Mouse (Mus musculus): ENCODE data around the gene Dcps.

The Dcps gene

GRCm38 (mm10) chr9:35138029-35138428 lies 37.8 kb downstream of the Dcps start:
- in situ Hi-C loops (cut with MboI, MseI), result no loop called here

GRCm38 (mm10) chr9:35135575-35135974 lies 40.3 kb downstream of the Dcps start:
- in situ Hi-C loops (cut with MboI, MseI), result no loop called here

GRCm38 (mm10) chr9:35131637-35132397 lies 44.0 kb downstream of the Dcps start:
- in situ Hi-C loops (cut with MboI, MseI), result no loop called here

GRCm38 (mm10) chr9:35128995-35129418 lies 46.9 kb downstream of the Dcps start:
- in situ Hi-C loops (cut with MboI, MseI), result loop anchor here in 1 of 2 experiments (5.0 kb wide), 1 partner anchor 43 kb away; no protein-coding TSS in a partner anchor

- in situ Hi-C loops (cut with MboI, MseI), result loop anchor here in 1 of 2 experiments (5.0 kb wide), 1 partner anchor 44 kb away; no protein-coding TSS in a partner anchor
These were observed 47.3 kb downstream of the Dcps start for GRCm38 (mm10) chr9:35128564-35128963.

GRCm38 (mm10) chr9:35127561-35127960 lies 48.3 kb downstream of the Dcps start:
- in situ Hi-C loops (cut with MboI, MseI), result loop anchor here in 1 of 2 experiments (5.0 kb wide), 1 partner anchor 45 kb away; no protein-coding TSS in a partner anchor

GRCm38 (mm10) chr9:35127147-35127546 lies 48.7 kb downstream of the Dcps start:
- in situ Hi-C loops (cut with MboI, MseI), result loop anchor here in 1 of 2 experiments (5.0 kb wide), 1 partner anchor 45 kb away; no protein-coding TSS in a partner anchor

GRCm38 (mm10) chr9:35124678-35124955 lies 51.2 kb downstream of the Dcps start:
- in situ Hi-C loops (cut with MboI, MseI), result loop anchor here (5.0 to 25.0 kb wide), 2 partner anchors 48 to 1638 kb away; partner anchors contain the start of gene Stt3a (in 1 of the 2)

GRCm38 (mm10) chr9:35123804-35124677 lies 51.8 kb downstream of the Dcps start:
- in situ Hi-C loops (cut with MboI, MseI), result loop anchor here (5.0 to 25.0 kb wide), 2 partner anchors 48 to 1638 kb away; partner anchors contain the start of gene Stt3a (in 1 of the 2)

- in situ Hi-C loops (cut with MboI, MseI), result loop anchor here (5.0 to 25.0 kb wide), 2 partner anchors 49 to 1639 kb away; partner anchors contain the start of gene Stt3a (in 1 of the 2)
These were observed 52.4 kb downstream of the Dcps start for GRCm38 (mm10) chr9:35123456-35123803.

GRCm38 (mm10) chr9:35122551-35123266 lies 53.2 kb downstream of the Dcps start:
- in situ Hi-C loops (cut with MboI, MseI), result loop anchor here (5.0 to 25.0 kb wide), 2 partner anchors 50 to 1640 kb away; partner anchors contain the start of gene Stt3a (in 1 of the 2)

- in situ Hi-C loops (cut with MboI, MseI), result loop anchor here in 1 of 2 experiments (5.0 to 25.0 kb wide), 3 partner anchors 93 to 1643 kb away; partner anchors contain the start of genes Foxred1 and Stt3a
These were observed 56.7 kb downstream of the Dcps start, which contains the start of gene St3gal4 for GRCm38 (mm10) chr9:35119168-35119567. Gene St3gal4 (minus strand): TSS chr9:35119268.

GRCm38 (mm10) chr9:35118563-35118962 lies 57.3 kb downstream of the Dcps start:
- in situ Hi-C loops (cut with MboI, MseI), result loop anchor here in 1 of 2 experiments (5.0 to 25.0 kb wide), 3 partner anchors 94 to 1644 kb away; partner anchors contain the start of genes Foxred1 and Stt3a

GRCm38 (mm10) chr9:35117384-35118295 lies 58.2 kb downstream of the Dcps start:
- in situ Hi-C loops (cut with MboI, MseI), result loop anchor here in 1 of 2 experiments (5.0 to 25.0 kb wide), 3 partner anchors 95 to 1645 kb away; partner anchors contain the start of genes Foxred1 and Stt3a

- in situ Hi-C loops (cut with MboI, MseI), result loop anchor here in 1 of 2 experiments (5.0 to 25.0 kb wide), 3 partner anchors 96 to 1646 kb away; partner anchors contain the start of genes Foxred1 and Stt3a
These were observed 59.2 kb downstream of the Dcps start for GRCm38 (mm10) chr9:35116391-35117381.

- in situ Hi-C loops (cut with MboI, MseI), result loop anchor here in 1 of 2 experiments (5.0 to 25.0 kb wide), 3 partner anchors 96 to 1646 kb away; partner anchors contain the start of genes Foxred1 and Stt3a
These were observed 60.1 kb downstream of the Dcps start for GRCm38 (mm10) chr9:35115804-35116203.

- in situ Hi-C loops (cut with MboI, MseI), result loop anchor here in 1 of 2 experiments (5.0 to 25.0 kb wide), 3 partner anchors 97 to 1647 kb away; partner anchors contain the start of genes Foxred1 and Stt3a
These were observed 60.6 kb downstream of the Dcps start for GRCm38 (mm10) chr9:35115299-35115698.

- in situ Hi-C loops (cut with MboI, MseI), result loop anchor here in 1 of 2 experiments (10.0 to 25.0 kb wide), 2 partner anchors 451 to 1648 kb away; partner anchors contain the start of gene Stt3a
These were observed 61.6 kb downstream of the Dcps start for GRCm38 (mm10) chr9:35114234-35114633.
